Mouse (Mus musculus) adrenal gland, postnatal 10 days (tissue): ENCODE data around the gene Heatr5a. TPM values are rescaled to one million over a fixed set of nuclear protein-coding genes. Genes with fewer than 3 reads are reported as not detected.

Source experiments
- DNase-seq: peaks from one replicate; pipeline ENCODE4 v3.0.0; 2021; ENCODE audit warnings: mixed read lengths
- long read RNA-seq, 2 experiments: library from polyadenylated mRNA; stranded (forward); transcript quantifications; one replicate each; pipeline ENCODE4 v2.0.0; 2021
- total RNA-seq, 2 experiments: library from RNA; stranded (reverse); gene quantifications; 2 replicates each; pipeline ENCODE4 v1.2.3; 2021

Gene Heatr5a
- total RNA-seq, result 10 to 100 TPM; 14.9 to 22.4 TPM
- long read RNA-seq, experiment 1, result 0 reads
- long read RNA-seq, experiment 2, full-length matches to known transcripts, result 1 of 5 reads
- long read RNA-seq, experiment 2, partial matches to known transcripts, result 3 of 5 reads
- long read RNA-seq, experiment 2, other reads (novel, unspliced or antisense), result 1 of 5 reads

DNA sequence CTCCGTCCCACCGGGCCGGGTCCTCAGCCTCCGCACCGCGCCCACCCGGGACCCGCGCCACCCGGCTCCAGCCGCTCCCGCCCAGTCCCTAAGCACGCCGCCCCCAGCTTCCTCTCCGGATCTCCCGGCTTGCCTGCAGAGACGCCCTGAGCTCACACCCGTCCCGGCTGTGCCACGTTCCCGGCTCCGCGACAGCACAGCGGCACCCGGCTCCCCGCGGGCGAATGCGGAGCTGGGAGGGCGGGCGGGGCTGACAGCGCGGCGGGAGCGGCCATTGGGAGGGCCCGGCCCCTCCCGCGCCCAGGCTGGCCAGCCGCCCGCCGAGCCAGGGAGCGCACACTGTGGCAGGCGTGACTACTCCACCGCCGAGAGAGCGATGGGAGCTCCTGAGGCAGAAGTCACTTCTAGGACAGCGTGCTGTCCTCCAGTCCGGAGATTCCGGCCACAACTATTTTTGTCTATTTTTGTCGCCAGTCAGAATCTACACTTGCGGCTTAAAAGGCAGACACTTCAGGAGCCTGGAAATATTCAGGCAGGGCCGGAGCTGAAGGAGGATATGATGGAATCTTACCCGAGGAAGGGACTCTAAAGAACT lies at the start of gene Heatr5a:
TSS of gene Heatr5a (minus strand) at position 252 of the 595 bp plus-strand sequence.
- DNase-seq, result peak; percentile 96

DNA sequence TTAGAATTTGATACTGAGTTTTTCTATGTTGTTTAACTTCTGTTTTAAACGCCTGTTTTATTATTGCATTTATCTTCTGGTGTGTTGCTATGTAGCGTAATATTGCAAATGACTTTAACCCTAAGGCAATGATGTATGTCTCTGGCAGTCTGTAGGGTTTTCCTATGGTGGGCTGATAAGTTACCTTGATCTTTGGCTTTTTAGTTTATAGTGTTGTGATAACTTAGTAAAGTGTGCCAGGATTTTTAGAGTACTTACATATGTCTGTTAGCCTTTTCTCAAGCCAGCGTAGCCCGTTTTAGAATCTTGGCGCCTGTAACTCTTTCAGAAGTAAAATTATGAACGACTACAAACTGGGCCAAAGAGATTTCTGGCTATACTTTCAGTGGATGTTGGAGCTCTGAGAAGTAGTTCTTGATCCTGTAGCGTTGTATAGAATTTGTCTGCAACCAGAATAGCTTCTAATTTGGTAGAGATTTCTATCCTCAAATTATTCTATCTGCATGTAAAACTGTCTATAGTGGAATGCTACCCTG lies 43.4 kb upstream of the Heatr5a start:
- DNase-seq, result no peak

DNA sequence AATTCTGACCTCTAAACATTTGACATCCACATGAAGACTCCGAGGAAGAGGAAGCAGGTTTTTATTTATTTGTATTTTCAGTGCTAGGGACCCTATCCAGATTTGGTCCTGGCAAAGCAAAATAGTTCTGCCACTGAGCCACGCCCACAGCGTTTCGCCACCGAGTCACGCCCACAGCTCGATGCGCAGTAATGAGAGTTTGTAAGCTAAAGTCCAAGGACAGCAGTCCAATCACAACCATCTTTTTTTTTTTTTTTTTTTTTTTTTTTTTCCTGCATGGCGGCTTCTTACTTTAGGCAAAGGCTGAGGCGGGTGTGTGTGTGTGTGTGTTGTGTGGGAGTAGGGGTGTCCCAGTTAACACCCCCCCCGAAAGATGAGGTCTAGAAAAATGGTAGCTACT lies 42.9 kb upstream of the Heatr5a start:
- no peak for DNase-seq

DNA sequence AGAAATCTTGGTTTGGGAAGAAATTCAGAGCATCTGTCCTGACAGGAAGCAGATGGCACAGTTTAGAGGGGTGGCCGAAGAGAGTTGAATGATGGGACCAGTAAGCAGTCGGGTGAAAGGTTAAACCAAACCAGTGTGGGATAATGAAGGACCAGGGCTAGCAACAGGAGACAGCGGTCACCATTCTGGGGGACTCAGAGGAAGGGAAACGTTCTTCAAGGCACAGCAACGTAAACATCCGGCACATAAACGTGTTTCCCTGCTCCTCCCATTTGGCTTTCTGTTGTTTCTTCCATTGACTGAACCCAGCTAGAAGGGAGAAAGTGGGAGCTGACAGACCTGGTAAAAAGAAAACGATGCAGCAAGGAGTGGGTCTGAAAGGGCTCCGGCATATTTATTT lies 42.2 kb upstream of the Heatr5a start:
- no peak for DNase-seq

DNA sequence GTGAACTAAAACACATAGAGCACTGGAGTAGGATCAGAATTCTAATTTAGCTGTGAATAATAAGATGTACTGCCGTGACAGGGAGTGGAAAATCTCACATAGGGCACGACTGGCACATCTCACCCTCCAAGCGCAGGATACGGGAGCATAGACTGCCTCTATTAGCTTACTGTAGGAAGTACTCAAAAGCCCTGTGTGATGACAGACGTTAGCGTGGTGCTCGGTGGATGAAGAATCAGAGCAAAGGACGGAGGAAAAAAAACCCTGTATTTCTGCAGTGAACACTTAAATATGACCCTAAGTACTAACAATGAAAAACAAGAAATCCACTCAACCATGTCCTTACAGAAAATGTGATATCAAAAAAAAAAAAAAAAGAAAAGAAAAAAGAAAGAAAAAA lies 41.0 kb upstream of the Heatr5a start:
- DNase-seq, result no peak

DNA sequence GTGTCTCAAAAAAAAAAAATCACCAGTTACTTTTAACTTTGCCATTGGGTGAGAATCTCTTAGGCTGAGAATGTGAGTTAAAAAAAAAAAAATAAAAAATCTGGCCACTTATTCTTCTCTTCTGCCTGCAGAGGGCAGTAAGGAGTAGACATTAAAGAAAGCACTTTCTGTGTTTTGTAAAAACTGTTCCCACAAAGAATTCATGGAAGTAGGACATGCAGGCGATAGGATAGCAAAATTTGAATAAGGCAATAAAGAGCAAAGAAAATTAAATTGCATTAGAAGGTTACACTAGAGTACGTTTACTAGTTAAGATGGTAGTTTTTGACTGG lies 39.5 kb upstream of the Heatr5a start:
- no peak for DNase-seq

DNA sequence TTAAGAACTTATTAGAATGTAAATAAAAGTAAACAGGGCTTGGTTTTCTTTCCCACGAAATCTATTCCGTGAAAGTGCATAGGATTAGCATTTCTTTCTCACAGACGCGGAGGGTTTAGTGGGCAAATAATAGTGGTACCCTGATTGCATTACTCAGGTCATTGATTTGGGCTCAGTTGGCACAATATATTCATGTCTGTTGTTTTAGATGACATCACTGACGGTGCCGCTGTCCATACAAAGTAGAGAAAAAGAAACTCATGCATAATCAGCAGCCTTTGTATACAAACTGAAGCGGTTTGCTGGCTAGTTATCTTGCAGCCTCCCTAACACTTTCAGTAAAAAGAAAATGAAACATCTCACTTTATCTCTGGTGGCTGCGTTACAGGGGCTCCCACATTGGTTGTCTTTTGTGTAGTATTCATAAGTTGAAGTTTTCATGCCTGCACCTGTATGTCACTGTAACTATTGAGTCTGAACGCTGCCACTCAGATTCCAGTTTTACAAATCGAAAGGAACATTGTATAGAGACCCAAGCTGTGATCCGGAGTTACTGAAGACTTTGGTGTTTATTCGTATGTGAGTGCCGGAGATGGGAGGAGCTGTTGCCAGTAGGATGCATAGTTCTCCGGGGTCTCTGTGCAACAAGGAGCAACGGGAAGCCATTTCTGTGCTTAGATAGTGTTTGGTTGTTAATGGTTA lies 39.0 kb upstream of the Heatr5a start:
- DNase-seq, result no peak

DNA sequence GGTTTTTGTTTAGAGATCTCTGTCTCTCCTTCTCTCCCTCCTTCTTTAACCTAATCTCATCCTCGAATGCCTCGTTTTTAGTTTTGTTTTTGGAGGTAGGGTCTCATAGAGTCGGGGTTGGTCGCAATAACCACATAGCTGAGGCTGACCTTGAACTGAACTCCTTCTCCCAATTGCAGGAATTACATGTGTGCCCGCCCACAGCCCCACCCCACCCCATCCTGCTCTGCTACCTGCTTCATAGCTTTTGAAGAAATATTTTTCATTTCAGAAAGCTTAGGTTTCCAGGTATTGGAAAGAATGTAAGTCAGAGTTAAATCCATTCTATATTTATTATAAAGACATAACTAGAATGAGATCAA lies 35.5 kb upstream of the Heatr5a start:
- no peak for DNase-seq

DNA sequence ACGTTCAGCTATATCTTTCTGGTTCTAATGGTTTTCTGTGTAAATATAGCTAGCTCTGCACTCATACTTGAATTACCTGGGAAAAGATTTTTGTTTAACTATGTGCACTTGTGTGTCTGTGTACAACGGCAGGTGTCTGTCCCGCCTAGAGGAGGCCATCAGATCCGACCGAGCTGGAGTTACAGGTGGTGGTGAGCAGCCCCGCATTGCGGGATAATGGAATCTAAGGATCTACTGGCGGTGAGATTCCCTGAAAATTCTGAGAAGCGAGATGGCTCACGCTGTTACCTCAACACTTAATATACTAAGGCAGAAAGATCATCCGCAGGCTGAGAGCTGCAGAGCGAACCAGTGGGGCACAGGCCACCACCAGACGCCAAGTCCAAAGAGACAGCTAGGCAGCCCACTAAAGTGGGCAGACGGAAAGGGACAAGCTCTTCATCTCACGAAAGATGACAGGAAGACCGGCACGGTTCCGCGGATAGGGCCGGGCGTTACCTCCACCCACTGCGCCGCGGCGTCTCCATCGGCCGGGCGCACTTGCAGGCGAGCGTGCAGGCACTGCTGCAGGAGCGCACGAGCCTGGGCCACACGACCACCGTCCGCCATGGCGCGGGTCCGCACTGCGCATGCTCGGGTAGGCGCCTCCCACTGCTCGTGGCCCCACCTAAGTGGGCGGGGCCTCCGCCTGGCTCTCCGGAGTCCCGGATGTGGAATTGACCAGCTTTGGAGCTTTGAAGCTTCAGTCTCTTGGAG lies 34.9 kb upstream of the Heatr5a start, which contains the start of gene Dtd2:
TSS of gene Dtd2 (minus strand) at position 625 of the 756 bp plus-strand sequence.
- DNase-seq, result peak; percentile 97

DNA sequence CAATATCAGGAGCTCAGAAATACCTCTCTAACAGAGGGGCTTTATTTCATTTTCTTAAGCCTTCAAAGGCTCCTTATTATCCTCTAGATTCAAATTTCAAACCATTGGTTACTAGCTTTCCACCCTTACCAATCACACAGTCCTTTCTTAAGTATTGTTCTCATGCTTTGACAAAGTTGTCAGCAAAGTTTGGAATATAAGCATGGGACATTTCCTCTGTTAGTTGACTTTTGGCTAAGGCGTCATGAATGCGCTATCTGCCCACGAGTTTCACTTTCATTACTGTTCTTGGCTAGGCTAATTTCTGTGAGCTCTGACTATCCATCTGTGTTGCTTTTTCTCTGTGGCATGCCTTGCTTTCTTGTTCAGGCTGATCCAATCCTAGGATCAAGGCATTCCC lies 31.6 kb upstream of the Heatr5a start:
- no peak for DNase-seq

DNA sequence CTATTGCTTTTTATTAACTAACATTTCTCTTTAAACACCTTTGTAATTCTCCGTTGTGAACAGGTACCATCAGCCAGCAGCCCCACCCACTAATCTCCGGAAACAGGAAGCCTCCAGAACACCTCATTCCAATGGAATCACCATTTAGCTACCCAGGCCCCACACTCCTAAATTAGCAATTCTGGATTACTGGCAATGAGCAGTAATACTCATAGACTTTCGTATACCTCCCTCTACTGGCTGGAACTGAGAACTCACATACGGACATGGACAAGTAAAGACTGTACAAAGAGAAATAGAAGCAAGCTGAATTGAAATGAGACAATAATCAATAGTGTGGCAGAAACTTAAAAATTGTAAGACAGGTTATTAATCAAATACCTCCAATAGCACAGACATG lies 30.4 kb upstream of the Heatr5a start:
- peak; percentile 69 for DNase-seq

DNA sequence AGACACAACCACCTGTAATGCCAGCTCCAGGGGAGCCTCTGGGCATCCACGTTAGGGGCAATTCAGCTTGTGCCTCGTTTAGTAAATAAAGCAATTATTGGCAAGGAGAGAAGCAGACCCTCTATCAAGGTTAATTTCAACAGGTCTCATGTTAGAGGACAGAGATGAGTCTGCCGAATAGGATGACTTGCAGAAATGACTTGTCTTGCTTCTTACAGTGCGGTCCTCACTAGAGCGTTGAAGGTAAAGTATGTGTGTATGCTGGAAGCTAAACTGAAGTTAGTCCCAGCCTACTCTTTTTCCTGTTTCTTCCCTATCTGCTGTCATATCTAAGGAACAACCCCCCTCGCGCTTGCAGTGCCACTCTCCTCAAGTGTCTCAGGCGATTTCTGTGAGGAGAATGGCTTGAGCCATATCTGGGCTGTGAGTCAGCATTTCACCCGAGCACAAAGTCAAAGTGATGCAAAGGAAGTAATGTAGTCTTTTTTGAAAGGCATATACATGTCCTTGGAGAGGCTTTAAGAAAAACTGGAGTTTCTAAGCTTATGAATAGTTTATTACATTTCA lies 27.3 kb upstream of the Heatr5a start:
- no peak for DNase-seq

DNA sequence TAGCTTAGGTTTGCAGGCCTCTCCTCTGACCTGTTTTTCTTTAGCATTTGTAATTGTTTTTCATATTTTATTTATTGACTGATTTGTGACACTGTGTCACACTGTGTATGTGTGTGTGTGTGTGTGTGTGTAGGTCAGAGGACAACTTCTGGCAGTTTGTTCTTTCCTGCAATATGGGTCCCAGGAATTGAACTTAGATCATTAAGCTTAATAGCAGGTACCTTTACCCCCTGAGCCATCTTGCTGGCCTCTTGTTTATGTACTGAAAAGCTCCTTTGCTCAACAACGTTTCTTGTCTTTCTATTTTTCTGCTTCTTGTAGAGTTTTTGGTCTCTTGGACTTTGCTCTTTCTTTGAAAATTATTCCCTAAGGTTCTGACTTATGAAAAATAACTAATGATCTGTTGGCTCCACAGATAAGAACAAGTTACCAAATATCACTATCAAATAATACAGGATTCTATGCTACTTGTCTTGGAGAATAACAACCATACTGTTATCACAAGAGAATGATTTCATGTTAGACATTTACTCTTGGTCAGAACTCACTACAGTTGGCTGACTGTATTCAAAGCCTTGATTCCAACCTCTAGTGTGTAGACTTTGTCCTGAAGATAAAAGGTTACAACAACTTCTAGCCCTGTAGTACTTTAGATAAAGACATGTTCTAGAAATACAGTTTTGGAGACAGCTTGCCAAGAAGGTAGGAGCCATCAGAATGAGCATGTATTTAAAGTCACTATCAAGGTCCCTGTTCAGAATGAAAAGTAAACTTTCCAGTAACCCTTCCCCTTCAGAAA lies 24.8 kb upstream of the Heatr5a start:
- no peak for DNase-seq

DNA sequence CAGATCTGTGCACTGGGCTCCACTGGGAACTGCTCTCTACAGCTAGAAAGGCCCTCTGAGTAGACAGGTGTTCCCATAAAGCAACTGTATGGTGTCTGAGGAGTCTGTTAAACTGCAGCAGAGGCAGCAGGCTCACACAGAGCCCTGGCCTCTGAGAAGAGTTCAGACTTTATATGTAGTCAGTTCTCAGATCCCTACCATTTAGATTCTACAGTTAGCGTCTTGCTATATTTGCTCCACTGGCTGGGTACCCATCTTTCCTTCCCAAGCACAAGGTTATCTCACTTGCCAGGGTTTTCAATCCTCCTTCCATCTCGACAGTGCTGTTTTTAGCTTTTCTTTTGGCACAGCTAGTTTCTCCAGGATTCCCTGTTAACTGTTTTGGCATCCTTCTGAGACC lies 19.5 kb upstream of the Heatr5a start:
- no peak for DNase-seq

DNA sequence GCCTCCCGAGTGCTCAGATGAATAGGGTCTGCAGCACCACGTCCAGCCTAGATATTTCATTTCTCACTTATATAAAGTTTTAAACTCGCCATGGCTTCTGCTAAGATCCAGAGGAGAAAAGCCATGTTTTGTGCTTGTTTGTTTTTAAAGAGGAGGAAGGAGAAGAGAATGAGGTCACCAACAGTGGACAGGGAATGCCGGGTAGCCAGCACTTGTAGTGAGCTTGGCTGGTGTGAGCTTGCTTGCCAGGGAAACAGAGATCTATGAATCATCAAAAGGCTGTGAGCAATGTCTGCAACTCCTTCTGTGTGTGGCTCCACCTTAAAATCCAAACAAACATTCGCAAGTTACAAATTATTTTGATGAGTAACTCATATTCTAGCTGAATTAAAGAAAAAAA lies 17.4 kb upstream of the Heatr5a start:
- DNase-seq, result no peak

DNA sequence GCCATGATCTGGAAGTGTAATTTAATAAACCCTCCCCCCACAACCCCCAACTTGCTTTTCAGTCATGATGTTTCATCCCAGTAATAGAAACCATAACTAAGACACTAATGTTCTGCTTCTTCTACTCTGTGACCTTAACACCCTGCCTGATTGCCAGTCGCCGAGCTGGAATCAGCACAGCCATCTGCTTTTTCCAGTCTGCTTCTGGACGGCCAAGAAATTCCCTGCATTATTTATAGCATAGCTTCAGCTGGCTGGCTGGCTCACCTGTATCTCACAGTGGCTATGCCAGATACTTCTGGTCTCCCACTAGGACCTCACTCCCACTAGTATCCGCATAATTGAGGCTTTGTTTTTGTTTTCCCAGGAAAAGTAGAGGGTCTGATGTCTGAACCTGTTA lies 14.7 kb upstream of the Heatr5a start:
- no peak for DNase-seq

DNA sequence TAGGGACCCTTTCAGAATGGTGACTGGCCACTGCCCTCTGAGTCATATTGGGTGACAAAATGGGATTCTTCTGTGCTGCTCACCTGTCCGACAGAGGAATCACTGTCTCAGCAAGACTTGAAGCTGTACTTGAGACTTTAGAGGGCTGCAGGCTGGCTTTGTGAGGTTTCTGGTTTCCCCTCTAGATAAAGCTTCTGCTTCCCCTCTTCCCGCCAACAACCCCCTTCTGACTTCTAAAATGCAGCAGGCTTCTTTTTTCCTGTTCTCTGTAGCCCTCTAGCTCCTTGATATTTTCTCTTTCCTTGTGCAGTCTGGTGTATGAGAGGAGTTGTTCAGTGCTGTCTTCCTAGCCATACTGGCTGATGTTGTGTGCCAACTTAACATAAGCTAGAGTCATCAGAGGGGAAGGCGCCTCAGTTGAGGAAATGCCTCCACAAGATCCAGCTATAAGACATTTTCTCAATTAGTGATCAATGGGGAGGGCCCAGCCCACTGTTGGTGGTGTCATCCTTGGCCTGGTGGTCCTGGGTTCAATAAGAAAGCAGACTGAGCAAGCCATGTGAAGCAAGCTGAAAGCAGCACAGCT lies 14.1 kb upstream of the Heatr5a start:
- no peak for DNase-seq

DNA sequence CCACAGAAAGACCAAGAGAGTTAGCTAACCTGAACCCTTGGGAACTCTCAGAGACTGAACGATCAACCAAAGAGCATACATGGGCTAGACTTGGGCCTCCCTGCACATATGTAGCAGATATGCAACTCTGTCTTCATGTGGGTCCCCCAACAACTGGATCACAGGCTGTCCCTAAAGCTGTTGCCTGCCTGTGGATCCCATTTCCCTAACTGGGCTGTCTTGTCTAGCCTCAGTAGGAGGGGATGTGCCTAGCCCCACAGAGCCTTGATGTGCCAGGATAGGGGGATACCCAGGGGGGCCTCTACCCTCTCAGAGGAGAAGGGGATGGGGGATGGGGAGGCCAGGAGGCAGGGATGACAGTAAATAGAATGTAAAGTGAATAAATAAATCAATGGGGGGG lies 12.5 kb upstream of the Heatr5a start:
- DNase-seq, result no peak

DNA sequence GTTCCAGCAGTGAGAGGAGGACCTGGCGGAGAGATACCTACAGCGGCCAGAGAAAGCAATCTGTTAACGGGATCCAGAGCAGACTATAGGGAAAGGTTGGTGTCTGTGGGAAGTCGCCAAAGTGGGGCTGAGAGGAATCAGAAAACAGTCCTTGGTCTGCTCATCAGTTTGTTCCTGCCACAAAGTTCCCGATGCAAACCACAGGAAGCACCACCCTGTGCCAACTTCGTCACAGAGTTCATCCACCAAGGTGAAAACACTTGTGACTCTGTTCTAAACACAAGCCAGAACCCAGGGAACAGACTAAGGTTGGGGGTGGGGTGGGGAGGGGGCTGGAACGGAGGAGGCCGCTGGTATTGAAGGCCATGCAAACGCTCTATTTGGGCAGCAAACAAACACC lies 5.4 kb upstream of the Heatr5a start:
- no peak for DNase-seq

DNA sequence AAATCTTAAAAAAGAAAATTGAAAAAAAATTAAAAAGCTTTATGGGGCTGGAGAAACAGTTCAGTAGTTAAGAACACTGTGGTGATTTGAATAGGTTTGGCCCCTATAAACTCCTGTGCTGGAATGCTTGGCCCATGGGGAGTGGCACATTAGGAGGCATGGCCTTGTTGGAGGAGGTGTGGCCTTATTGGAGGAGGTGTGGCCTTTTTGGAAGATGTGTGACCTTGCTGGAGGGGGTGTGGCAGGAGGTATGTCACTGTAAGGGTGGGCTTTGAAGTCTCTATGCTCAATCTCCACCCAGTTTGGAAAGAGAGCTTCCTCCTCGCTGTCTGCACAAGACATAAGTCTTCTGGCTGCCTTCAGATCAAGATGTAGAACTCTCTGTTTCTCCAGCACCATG lies 3.3 kb upstream of the Heatr5a start:
- DNase-seq, result no peak

DNA sequence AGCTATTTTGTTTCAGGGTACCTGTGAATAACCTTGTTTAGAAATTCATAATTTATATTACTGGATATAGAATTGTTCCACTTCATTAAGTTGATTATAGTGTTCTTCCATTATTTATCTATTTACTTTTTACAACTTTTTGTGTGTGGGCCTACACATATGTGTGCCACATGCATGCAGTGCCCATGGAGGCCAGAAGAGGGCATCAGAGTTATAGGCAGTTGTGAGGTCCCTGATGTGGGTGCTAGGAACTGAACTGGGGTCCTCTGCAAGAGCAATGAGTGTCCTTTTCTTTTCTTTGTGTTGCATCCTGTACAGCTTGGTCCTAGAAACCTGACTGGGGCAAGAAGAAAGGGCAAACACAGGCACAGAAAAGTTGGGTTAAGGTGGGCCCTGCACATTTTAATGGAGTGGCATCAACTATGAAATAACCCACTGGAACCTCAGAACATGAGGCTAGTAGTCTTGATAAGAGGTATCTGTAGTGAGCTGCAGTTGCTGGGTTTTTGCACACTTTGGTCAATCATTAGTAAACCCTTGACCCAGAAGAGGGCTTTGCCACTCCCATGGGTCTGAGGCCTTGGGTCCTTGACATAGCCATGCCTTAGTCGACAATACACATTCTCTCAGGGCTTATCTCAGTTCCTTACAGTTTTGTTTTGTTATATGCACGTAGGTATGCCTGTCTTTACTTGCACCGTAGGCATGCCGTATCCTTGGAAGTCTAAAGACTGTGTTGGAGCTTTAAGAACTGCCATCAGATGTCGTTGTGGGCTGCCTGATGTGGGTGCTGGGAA lies 1.3 kb upstream of the Heatr5a start:
- DNase-seq, result no peak
